Mouse (Mus musculus) v-Abl transformed pro-B cells (cell line): ENCODE data around the gene Gm45623.

Experiments used
- in situ Hi-C, 2 experiments: fragments of 400-800 bp; cut with MboI; formaldehyde crosslinking; loops; one replicate each; pipeline ENCODE4 v1.15.1; 2025; ENCODE audit not compliant: unreplicated experiment in 2 of 2

Gene Gm45623

GRCm38 (mm10) chr13:56758492-56758891, 4.9 kb upstream of the Gm45623 start:
- in situ Hi-C loops: loop anchor here in 1 of 2 experiments (25.0 kb wide), 1 partner anchor 196 kb away; no protein-coding TSS in a partner anchor

GRCm38 (mm10) chr13:56757201-56757600, 3.6 kb upstream of the Gm45623 start:
- in situ Hi-C loops: loop anchor here in 1 of 2 experiments (25.0 kb wide), 1 partner anchor 195 kb away; no protein-coding TSS in a partner anchor

GRCm38 (mm10) chr13:56755871-56756270, 2.2 kb upstream of the Gm45623 start:
- in situ Hi-C loops: loop anchor here in 1 of 2 experiments (25.0 kb wide), 1 partner anchor 194 kb away; no protein-coding TSS in a partner anchor

- in situ Hi-C loops: loop anchor here in 1 of 2 experiments (5.0 to 25.0 kb wide), 2 partner anchors 95 to 190 kb away; no protein-coding TSS in a partner anchor
These were observed 994 bp downstream of the Gm45623 start for GRCm38 (mm10) chr13:56752474-56753191.

- in situ Hi-C loops: loop anchor here in 1 of 2 experiments (5.0 to 25.0 kb wide), 2 partner anchors 94 to 189 kb away; no protein-coding TSS in a partner anchor
These were observed 1.9 kb downstream of the Gm45623 start for GRCm38 (mm10) chr13:56751774-56752173.

GRCm38 (mm10) chr13:56749377-56749776, 4.2 kb downstream of the Gm45623 start:
- in situ Hi-C loops: no loop called here

- in situ Hi-C loops: no loop called here
These were observed 6.1 kb downstream of the Gm45623 start for GRCm38 (mm10) chr13:56747554-56747953.

GRCm38 (mm10) chr13:56746739-56747532, 6.7 kb downstream of the Gm45623 start:
- in situ Hi-C loops: no loop called here

GRCm38 (mm10) chr13:56742325-56742901, 11.2 kb downstream of the Gm45623 start:
- in situ Hi-C loops: no loop called here

- in situ Hi-C loops: no loop called here
These were observed 11.9 kb downstream of the Gm45623 start for GRCm38 (mm10) chr13:56741691-56742090.

GRCm38 (mm10) chr13:56740496-56740895, 13.1 kb downstream of the Gm45623 start:
- in situ Hi-C loops: no loop called here

GRCm38 (mm10) chr13:56739556-56739955, 14.1 kb downstream of the Gm45623 start:
- in situ Hi-C loops: loop anchor here (10.0 kb wide), 2 partner anchors 85 to 165 kb away; no protein-coding TSS in a partner anchor

- in situ Hi-C loops: loop anchor here (10.0 kb wide), 2 partner anchors 81 to 161 kb away; no protein-coding TSS in a partner anchor
These were observed 18.3 kb downstream of the Gm45623 start for GRCm38 (mm10) chr13:56735212-56735875.

GRCm38 (mm10) chr13:56734617-56735016, 19.0 kb downstream of the Gm45623 start:
- in situ Hi-C loops: loop anchor here (10.0 kb wide), 2 partner anchors 80 to 160 kb away; no protein-coding TSS in a partner anchor

- in situ Hi-C loops: no loop called here
These were observed 24.6 kb downstream of the Gm45623 start for GRCm38 (mm10) chr13:56729046-56729445.

- in situ Hi-C loops: no loop called here
These were observed 27.1 kb downstream of the Gm45623 start for GRCm38 (mm10) chr13:56726551-56726950.

- in situ Hi-C loops: no loop called here
These were observed 41.4 kb downstream of the Gm45623 start for GRCm38 (mm10) chr13:56712221-56712620.

- in situ Hi-C loops: no loop called here
These were observed 43.0 kb downstream of the Gm45623 start for GRCm38 (mm10) chr13:56710620-56711019.

- in situ Hi-C loops: no loop called here
These were observed 46.0 kb downstream of the Gm45623 start for GRCm38 (mm10) chr13:56707606-56708005.

GRCm38 (mm10) chr13:56707111-56707510, 46.5 kb downstream of the Gm45623 start:
- in situ Hi-C loops: no loop called here
